26 mouse cellular contexts compared by ENCODE assay signal in the genomic region with DNA sequence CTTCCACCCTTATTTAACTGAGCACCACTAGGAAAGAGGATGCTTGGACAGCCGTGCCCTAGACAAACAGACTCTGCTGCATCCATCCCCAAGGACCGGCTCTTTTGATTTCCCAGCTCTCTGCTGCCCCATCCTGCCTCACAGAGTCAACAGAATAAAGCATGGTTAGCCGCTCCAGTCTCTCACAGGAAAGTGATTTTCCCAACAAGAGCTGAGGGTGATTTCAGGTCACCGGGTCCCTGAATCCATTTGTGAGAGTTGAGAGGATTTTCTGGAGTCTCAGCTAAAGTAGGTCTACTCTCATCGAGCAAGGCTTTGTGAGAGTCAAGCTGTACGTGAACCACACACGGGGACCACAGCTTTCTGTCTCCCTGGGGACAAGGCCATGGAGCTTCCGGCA.
DNase-seq lines count a peak whose midpoint lies in the region; ATAC-seq and TF ChIP-seq lines count a peak whose summit lies in the region.
"Had no signal": no experiment of that assay in that cellular context is flagged by ENCODE, and none has a peak within 500 bp of the region (broad histone marks: within the 10 kb centered on the region; RNA-seq: fewer than 3 reads in every experiment).

No protein-coding gene starts in this region.

- no peak for ATAC-seq in hindbrain, postnatal 0 days
- no peak for ATAC-seq in hindbrain, embryonic 12.5 days (ENCODE audit: low FRiP score)
- peak; percentile 47; the same call in 1 of the 2 replicates for ATAC-seq in neural tube, embryonic 13.5 days (ENCODE audit: low read depth)
- ATAC-seq in heart, embryonic 12.5 days (ENCODE audit: insufficient number of reproducible peaks, low FRiP score) = no peak
- ATAC-seq: forebrain, embryonic 15.5 days; liver, postnatal 0 days; lung, postnatal 0 days had no signal

- H3K9me3 ChIP-seq in hindbrain, postnatal 0 days (ENCODE audit: low read length) = no peaks in the 10 kb centered on the region
- no peaks in the 10 kb centered on the region for H3K9me3 ChIP-seq in hindbrain, embryonic 12.5 days (replicated peaks)
- H3K9me3 ChIP-seq in neural tube, embryonic 13.5 days = no peaks in the 10 kb centered on the region
- 0 out of 2 replicates have a peak, but pooled peaks cover 4% of the 10 kb centered on the region for H3K9me3 ChIP-seq in heart, embryonic 12.5 days (replicated peaks)
- H3K9me3 ChIP-seq: forebrain, embryonic 15.5 days; hindbrain, embryonic 13.5 days; limb, embryonic 12.5 days had no signal

- no peak overlapping the region for H3K4me3 ChIP-seq in hindbrain, postnatal 0 days (ENCODE audit: low read length)
- H3K4me3 ChIP-seq in hindbrain, embryonic 12.5 days = no peak overlapping the region
- no peak overlapping the region for H3K4me3 ChIP-seq in neural tube, embryonic 13.5 days
- H3K4me3 ChIP-seq in heart, embryonic 12.5 days = no peak overlapping the region
- H3K4me3 ChIP-seq: forebrain, embryonic 15.5 days; hindbrain, embryonic 13.5 days; limb, embryonic 12.5 days had no signal

- no peaks in the 10 kb centered on the region for H3K4me1 ChIP-seq in hindbrain, postnatal 0 days (ENCODE audit: insufficient read depth, low read length)
- no peaks in the 10 kb centered on the region for H3K4me1 ChIP-seq in hindbrain, embryonic 12.5 days
- H3K4me1 ChIP-seq in neural tube, embryonic 13.5 days (replicated peaks) = no peaks in the 10 kb centered on the region
- H3K4me1 ChIP-seq in heart, embryonic 12.5 days (replicated peaks) = no peaks in the 10 kb centered on the region
- H3K4me1 ChIP-seq: forebrain, embryonic 15.5 days; limb, embryonic 12.5 days had no signal

- peak; percentile 33 for DNase-seq in hindbrain, postnatal 0 days (ENCODE audit: low spot score)
- no peak for DNase-seq in neural tube, embryonic 10.5 days (ENCODE audit: extremely low spot score, low spot score)
- DNase-seq in embryo, embryonic 11 days = peak; percentile 17
- DNase-seq in right cerebral cortex, adult 18-20 months = no peak
- DNase-seq: adrenal gland, postnatal 14 days; B cell, adult 2 months; cerebellum, adult 9-10 months; gastrocnemius, postnatal 10 days; heart, postnatal 10 days; kidney, adult 9 months; kidney, postnatal 25 days; liver, postnatal 0 days; right cerebral cortex, postnatal 14 days; spleen, adult 18-20 months; thymus, postnatal 25 days had no signal

- 61% methylated on average over 8 of the region's 8 CpGs for WGBS in hindbrain, postnatal 0 days
- WGBS in hindbrain, embryonic 12.5 days = 58% methylated on average over 8 of the region's 8 CpGs
- 69% methylated on average over 8 of the region's 8 CpGs for WGBS in neural tube, embryonic 13.5 days
- WGBS in heart, embryonic 12.5 days = 64% methylated on average over 8 of the region's 8 CpGs

- H3K36me3 ChIP-seq in hindbrain, postnatal 0 days (ENCODE audit: insufficient read depth, low read length) = no peaks in the 10 kb centered on the region
- H3K36me3 ChIP-seq in hindbrain, embryonic 12.5 days = no peaks in the 10 kb centered on the region
- H3K36me3 ChIP-seq in neural tube, embryonic 13.5 days = no peaks in the 10 kb centered on the region
- H3K36me3 ChIP-seq in heart, embryonic 12.5 days = no peaks in the 10 kb centered on the region
- H3K36me3 ChIP-seq: forebrain, embryonic 15.5 days; hindbrain, embryonic 13.5 days; limb, embryonic 12.5 days had no signal

- H3K27ac ChIP-seq in hindbrain, postnatal 0 days = no peak overlapping the region
- H3K27ac ChIP-seq in hindbrain, embryonic 12.5 days = no peak overlapping the region
- H3K27ac ChIP-seq in neural tube, embryonic 13.5 days (replicated peaks) = no peak overlapping the region
- no peak overlapping the region for H3K27ac ChIP-seq in heart, embryonic 12.5 days (ENCODE audit: poor library complexity, severe bottlenecking)
- H3K27ac ChIP-seq: forebrain, embryonic 15.5 days; hindbrain, embryonic 13.5 days; limb, embryonic 12.5 days; macrophage had no signal

- 0 out of 2 replicates have a peak, but pooled peaks have one; percentile 26 for TF ChIP-seq CTCF in hindbrain, postnatal 0 days (IDR thresholded peaks at IDR 0.05; ENCODE audit: low read depth)

- H3K27me3 ChIP-seq in hindbrain, postnatal 0 days (ENCODE audit: insufficient read depth, low read length) = no peaks in the 10 kb centered on the region
- peaks cover 7% of the 10 kb centered on the region for H3K27me3 ChIP-seq in hindbrain, embryonic 12.5 days
- no peaks in the 10 kb centered on the region for H3K27me3 ChIP-seq in neural tube, embryonic 13.5 days
- no peaks in the 10 kb centered on the region for H3K27me3 ChIP-seq in heart, embryonic 12.5 days (replicated peaks)
- H3K27me3 ChIP-seq: CH12.LX; hindbrain, embryonic 13.5 days had no signal

- H3K4me2 ChIP-seq in hindbrain, postnatal 0 days (ENCODE audit: low read depth, low read length) = no peak overlapping the region
- H3K4me2 ChIP-seq in hindbrain, embryonic 12.5 days (replicated peaks) = no peak overlapping the region
- H3K4me2 ChIP-seq in neural tube, embryonic 13.5 days = no peak overlapping the region
- no peak overlapping the region for H3K4me2 ChIP-seq in heart, embryonic 12.5 days
- H3K4me2 ChIP-seq: forebrain, embryonic 15.5 days; heart, embryonic 11.5 days; hindbrain, embryonic 13.5 days; limb, embryonic 12.5 days; liver, embryonic 11.5 days had no signal

- no peak overlapping the region for H3K9ac ChIP-seq in hindbrain, postnatal 0 days (replicated peaks; ENCODE audit: low read length)
- no peak overlapping the region for H3K9ac ChIP-seq in hindbrain, embryonic 12.5 days
- no peak overlapping the region for H3K9ac ChIP-seq in neural tube, embryonic 13.5 days
- no peak overlapping the region for H3K9ac ChIP-seq in heart, embryonic 12.5 days
- H3K9ac ChIP-seq: forebrain, embryonic 15.5 days; hindbrain, embryonic 13.5 days; limb, embryonic 12.5 days; liver, postnatal 0 days had no signal

Comparison
In these comparisons a context has a peak if more than half of its experiments do, and no peak if none do; other contexts are left out.
1. DNase-seq: peak in hindbrain, postnatal 0 days (single experiment) and embryo, embryonic 11 days (single experiment); none in neural tube, embryonic 10.5 days (single experiment) and right cerebral cortex, adult 18-20 months (single experiment).